Mouse (Mus musculus) heart, postnatal 0 days (tissue): ENCODE measurements at regions not wholly inside any gene's neighbourhood (a gene's known extent, or its start where the extent isn't known, plus 50 kb on each side); places are given as distances from the start of the nearest gene placed in this dataset.

ENCODE experiments used
- ATAC-seq: fragments of 200-750 bp; cut with Nextera tagmentation; 2 replicates; pipeline ENCODE4 v1.8.0; 2017; ENCODE audit warnings: low read depth, moderate number of reproducible peaks, moderate library complexity; ENCODE audit not compliant: insufficient read depth
- DNase-seq: peaks from one replicate; pipeline ENCODE4 v3.0.0-alpha.2; 2016; ENCODE audit warnings: low spot score
- H3K27ac ChIP-seq: fragments of 300-500 bp; sonication (generic); 2 replicates; pipeline ENCODE4 v1.5.1; 2014; ENCODE audit warnings: low read depth, mild to moderate bottlenecking
- H3K27me3 ChIP-seq: fragments of 300-500 bp; sonication (generic); 2 replicates; pipeline ENCODE4 v1.6.1; 2014; ENCODE audit warnings: low read length, mixed read lengths; ENCODE audit not compliant: control insufficient read depth, insufficient read depth
- H3K36me3 ChIP-seq: fragments of 300-500 bp; sonication (generic); replicated peaks from 2 replicates; pipeline ENCODE4 v1.6.1; 2014; ENCODE audit warnings: low read length, mixed read lengths; ENCODE audit not compliant: control insufficient read depth, insufficient read depth
- H3K4me1 ChIP-seq: fragments of 300-500 bp; sonication (generic); 2 replicates; pipeline ENCODE4 v1.6.1; 2014; ENCODE audit warnings: antibody characterized with exemption; ENCODE audit not compliant: control insufficient read depth, insufficient read depth
- H3K4me2 ChIP-seq: fragments of 300-500 bp; sonication (generic); 2 replicates; pipeline ENCODE4 v1.6.1; 2014; ENCODE audit warnings: low read depth, mild to moderate bottlenecking, low read length, moderate library complexity
- H3K4me3 ChIP-seq: fragments of 300-500 bp; sonication (generic); 2 replicates; pipeline ENCODE4 v1.5.1; 2014; ENCODE audit warnings: low read depth, low read length
- H3K9ac ChIP-seq: fragments of 300-500 bp; sonication (generic); replicated peaks from 2 replicates; pipeline ENCODE4 v1.6.1; 2014; ENCODE audit warnings: low read depth, low read length, mixed read lengths
- H3K9me3 ChIP-seq: fragments of 300-500 bp; sonication (generic); replicated peaks from 2 replicates; pipeline ENCODE4 v1.6.1; 2016; ENCODE audit warnings: low read length; ENCODE audit not compliant: control insufficient read depth
- CTCF ChIP-seq: IDR thresholded peaks from 2 replicates; pipeline ENCODE4 v1.5.1; 2016; ENCODE audit warnings: antibody characterized with exemption, control low read depth, low read depth
- EP300 ChIP-seq: IDR thresholded peaks from 2 replicates; pipeline ENCODE4 v1.6.1; 2016; ENCODE audit warnings: antibody characterized with exemption, low read depth
- WGBS: fragments of 180-500 bp; shearing (Covaris S2); extraction: QIAGEN DNeasy Blood & Tissue Kit; methylation state at CpG from one replicate; pipeline ENCODE4 v1.1.7; 2014; 5-methylcytosine and 5-hydroxymethylcytosine counted together

GRCm38 (mm10) chr11:63569785-63570479 is 352.2 kb downstream of the Hs3st3b1 start:
- Histone ChIP-seq H3K27me3 (no peaks in the 10 kb centered on the region), H3K4me3 (no peak overlapping the region), H3K9me3 (no peaks in the 10 kb centered on the region), H3K4me2 (no peak overlapping the region), H3K9ac (no peak overlapping the region), H3K4me1 (no peaks in the 10 kb centered on the region), H3K36me3 (no peaks in the 10 kb centered on the region), H3K27ac (no peak overlapping the region)
- WGBS: 38% methylated on average over 15 of the region's 15 CpGs
- TF ChIP-seq EP300: no peak
- no peak for TF ChIP-seq CTCF
- ATAC-seq (0 out of 2 replicates have a peak, but pooled peaks have one; percentile 14), DNase-seq (peak; percentile 44)

- TF ChIP-seq EP300 (no peak), CTCF (no peak)
- Histone ChIP-seq H3K36me3 (no peaks in the 10 kb centered on the region), H3K27me3 (no peaks in the 10 kb centered on the region), H3K4me3 (no peak overlapping the region), H3K27ac (no peak overlapping the region), H3K9ac (no peak overlapping the region), H3K9me3 (no peaks in the 10 kb centered on the region), H3K4me2 (no peak overlapping the region), H3K4me1 (no peaks in the 10 kb centered on the region)
- WGBS: 83% methylated on average over 1 of the region's 1 CpGs
- ATAC-seq: no peak
- no peak for DNase-seq
These were observed 351.4 kb downstream of the Hs3st3b1 start for GRCm38 (mm10) chr11:63570646-63571045.

GRCm38 (mm10) chr11:63573271-63573670 is 348.8 kb downstream of the Hs3st3b1 start:
- WGBS: 71% methylated on average over 2 of the region's 2 CpGs
- Histone ChIP-seq H3K4me2 (no peak overlapping the region), H3K4me3 (no peak overlapping the region), H3K27me3 (no peaks in the 10 kb centered on the region), H3K36me3 (no peaks in the 10 kb centered on the region), H3K4me1 (no peaks in the 10 kb centered on the region), H3K9ac (no peak overlapping the region), H3K9me3 (no peaks in the 10 kb centered on the region), H3K27ac (no peak overlapping the region)
- TF ChIP-seq CTCF: no peak
- TF ChIP-seq EP300: no peak
- DNase-seq (no peak), ATAC-seq (no peak)

- WGBS: 64% methylated on average over 3 of the region's 3 CpGs
- no peak for ATAC-seq
These were observed 338.8 kb downstream of the Hs3st3b1 start for GRCm38 (mm10) chr11:63583321-63583720.

GRCm38 (mm10) chr11:63585216-63585869 is 336.7 kb downstream of the Hs3st3b1 start:
- ATAC-seq: no peak
- Histone ChIP-seq H3K4me3 (no peak overlapping the region), H3K9ac (no peak overlapping the region), H3K9me3 (no peaks in the 10 kb centered on the region), H3K27me3 (no peaks in the 10 kb centered on the region), H3K36me3 (no peaks in the 10 kb centered on the region), H3K4me1 (no peaks in the 10 kb centered on the region), H3K4me2 (no peak overlapping the region), H3K27ac (no peak overlapping the region)
- TF ChIP-seq CTCF: no peak
- no peak for TF ChIP-seq EP300
- WGBS: 72% methylated on average over 8 of the region's 8 CpGs
- no peak for DNase-seq

More at GRCm38 (mm10) chr11:63583321-63583720, 338.8 kb downstream of the Hs3st3b1 start:
- Histone ChIP-seq H3K9me3 (no peaks in the 10 kb centered on the region), H3K36me3 (no peaks in the 10 kb centered on the region), H3K27ac (no peak overlapping the region), H3K27me3 (0 out of 2 replicates have a peak, but pooled peaks cover 4% of the 10 kb centered on the region), H3K4me1 (no peaks in the 10 kb centered on the region), H3K9ac (no peak overlapping the region), H3K4me2 (no peak overlapping the region), H3K4me3 (no peak overlapping the region)
- DNase-seq: no peak
- TF ChIP-seq EP300 (no peak), CTCF (no peak)
